Mouse (Mus musculus): Measurements from ENCODE around the gene Cd48. TPM values are rescaled to one million over a fixed set of nuclear protein-coding genes. Genes with fewer than 3 reads are reported as not detected.

Gene Cd48
- polyA plus RNA-seq, 1 experiment from 2014 or later = 1.7 TPM

- no peaks in the 10 kb centered on the region for H3K36me3 ChIP-seq (ENCODE audit: control insufficient read depth, insufficient read depth, low read length)
- H3K4me1 ChIP-seq (ENCODE audit: control insufficient read depth in 2 of 2, insufficient read depth in 2 of 2, low read length in 2 of 2) = no peaks in the 10 kb centered on the region
- no peak for ATAC-seq (ENCODE audit: insufficient number of reproducible peaks, insufficient read depth, low FRiP score, low read depth)
- H3K4me3 ChIP-seq (ENCODE audit: control insufficient read depth in 1 of 2, insufficient read depth in 1 of 2, low read depth in 1 of 2, low read length in 2 of 2) = no peak overlapping the region
- H3K4me2 ChIP-seq (ENCODE audit: low read length) = no peak overlapping the region
- no peaks in the 10 kb centered on the region for H3K27me3 ChIP-seq (ENCODE audit: control insufficient read depth, insufficient read depth, low read length)
- no peak overlapping the region for H3K9ac ChIP-seq (ENCODE audit: low read length)
- WGBS = 62% methylated on average over 8 of the region's 8 CpGs
- H3K27ac ChIP-seq (replicated peaks in 1 of 2; ENCODE audit: control insufficient read depth in 1 of 2, insufficient read depth in 1 of 2, low read depth in 2 of 2, low read length in 2 of 2) = no peak overlapping the region
- no peaks in the 10 kb centered on the region for H3K9me3 ChIP-seq (ENCODE audit: control insufficient read depth, low read length)
These were observed 33.0 kb upstream of the Cd48 start for GRCm38 (mm10) chr1:171648840-171649239.

- Histone ChIP-seq H3K9ac (ENCODE audit: low read length) (no peak within 1 kb of the TSS), H3K4me2 (ENCODE audit: low read length) (no peak within 1 kb of the TSS), H3K4me1 (ENCODE audit: control insufficient read depth in 2 of 2, insufficient read depth in 2 of 2, low read length in 2 of 2) (no peaks in the 10 kb centered on the region), H3K36me3 (ENCODE audit: control insufficient read depth, insufficient read depth, low read length) (no peaks in the 10 kb centered on the region), H3K4me3 (ENCODE audit: control insufficient read depth in 1 of 2, insufficient read depth in 1 of 2, low read depth in 1 of 2, low read length in 2 of 2) (no peak within 1 kb of the TSS), H3K27ac (replicated peaks in 1 of 2; ENCODE audit: control insufficient read depth in 1 of 2, insufficient read depth in 1 of 2, low read depth in 2 of 2, low read length in 2 of 2) (no peak within 1 kb of the TSS), H3K27me3 (ENCODE audit: control insufficient read depth, insufficient read depth, low read length) (no peaks in the 10 kb centered on the region), H3K9me3 (ENCODE audit: control insufficient read depth, low read length) (no peaks in the 10 kb centered on the region)
- 77% methylated on average over 5 of the region's 5 CpGs for WGBS
- ATAC-seq (ENCODE audit: insufficient number of reproducible peaks, insufficient read depth, low FRiP score, low read depth) = no peak
These were observed 29.1 kb upstream of the Cd48 start, which contains the start of gene Slamf7 for GRCm38 (mm10) chr1:171652734-171653133. TSS of gene Slamf7 (minus strand) at chr1:171653035.

GRCm38 (mm10) chr1:171658561-171658991, 23.2 kb upstream of the Cd48 start:
- Histone ChIP-seq H3K9me3 (ENCODE audit: control insufficient read depth, low read length) (no peaks in the 10 kb centered on the region), H3K27me3 (ENCODE audit: control insufficient read depth, insufficient read depth, low read length) (no peaks in the 10 kb centered on the region), H3K4me1 (ENCODE audit: control insufficient read depth in 2 of 2, insufficient read depth in 2 of 2, low read length in 2 of 2) (no peaks in the 10 kb centered on the region), H3K36me3 (ENCODE audit: control insufficient read depth, insufficient read depth, low read length) (no peaks in the 10 kb centered on the region), H3K27ac (replicated peaks in 1 of 2; ENCODE audit: control insufficient read depth in 1 of 2, insufficient read depth in 1 of 2, low read depth in 2 of 2, low read length in 2 of 2) (no peak overlapping the region), H3K4me3 (ENCODE audit: control insufficient read depth in 1 of 2, insufficient read depth in 1 of 2, low read depth in 1 of 2, low read length in 2 of 2) (no peak overlapping the region), H3K4me2 (ENCODE audit: low read length) (no peak overlapping the region), H3K9ac (ENCODE audit: low read length) (no peak overlapping the region)
- WGBS = 38% methylated on average over 5 of the region's 5 CpGs
- no peak for ATAC-seq (ENCODE audit: insufficient number of reproducible peaks, insufficient read depth, low FRiP score, low read depth)

- WGBS = 82% methylated on average over 1 of the region's 1 CpGs
- Histone ChIP-seq H3K4me3 (ENCODE audit: control insufficient read depth in 1 of 2, insufficient read depth in 1 of 2, low read depth in 1 of 2, low read length in 2 of 2) (no peak overlapping the region), H3K27ac (replicated peaks in 1 of 2; ENCODE audit: control insufficient read depth in 1 of 2, insufficient read depth in 1 of 2, low read depth in 2 of 2, low read length in 2 of 2) (no peak overlapping the region), H3K9me3 (ENCODE audit: control insufficient read depth, low read length) (no peaks in the 10 kb centered on the region), H3K27me3 (ENCODE audit: control insufficient read depth, insufficient read depth, low read length) (no peaks in the 10 kb centered on the region), H3K4me1 (ENCODE audit: control insufficient read depth in 2 of 2, insufficient read depth in 2 of 2, low read length in 2 of 2) (no peaks in the 10 kb centered on the region), H3K36me3 (ENCODE audit: control insufficient read depth, insufficient read depth, low read length) (no peaks in the 10 kb centered on the region), H3K4me2 (ENCODE audit: low read length) (no peak overlapping the region), H3K9ac (ENCODE audit: low read length) (no peak overlapping the region)
- ATAC-seq (ENCODE audit: insufficient number of reproducible peaks, insufficient read depth, low FRiP score, low read depth) = no peak
These were observed 21.4 kb upstream of the Cd48 start for GRCm38 (mm10) chr1:171660423-171660822.

- Histone ChIP-seq H3K27ac (replicated peaks in 1 of 2; ENCODE audit: control insufficient read depth in 1 of 2, insufficient read depth in 1 of 2, low read depth in 2 of 2, low read length in 2 of 2) (no peak overlapping the region), H3K9ac (ENCODE audit: low read length) (no peak overlapping the region), H3K4me1 (ENCODE audit: control insufficient read depth in 2 of 2, insufficient read depth in 2 of 2, low read length in 2 of 2) (no peaks in the 10 kb centered on the region), H3K27me3 (ENCODE audit: control insufficient read depth, insufficient read depth, low read length) (no peaks in the 10 kb centered on the region), H3K9me3 (ENCODE audit: control insufficient read depth, low read length) (no peaks in the 10 kb centered on the region), H3K36me3 (ENCODE audit: control insufficient read depth, insufficient read depth, low read length) (no peaks in the 10 kb centered on the region), H3K4me2 (ENCODE audit: low read length) (no peak overlapping the region), H3K4me3 (ENCODE audit: control insufficient read depth in 1 of 2, insufficient read depth in 1 of 2, low read depth in 1 of 2, low read length in 2 of 2) (no peak overlapping the region)
- ATAC-seq (ENCODE audit: insufficient number of reproducible peaks, insufficient read depth, low FRiP score, low read depth) = no peak
- 71% methylated on average over 2 of the region's 2 CpGs for WGBS
These were observed 20.3 kb upstream of the Cd48 start for GRCm38 (mm10) chr1:171661482-171661881.

- Histone ChIP-seq H3K9me3 (ENCODE audit: control insufficient read depth, low read length) (no peaks in the 10 kb centered on the region), H3K27ac (replicated peaks in 1 of 2; ENCODE audit: control insufficient read depth in 1 of 2, insufficient read depth in 1 of 2, low read depth in 2 of 2, low read length in 2 of 2) (no peak overlapping the region), H3K27me3 (ENCODE audit: control insufficient read depth, insufficient read depth, low read length) (no peaks in the 10 kb centered on the region), H3K4me3 (ENCODE audit: control insufficient read depth in 1 of 2, insufficient read depth in 1 of 2, low read depth in 1 of 2, low read length in 2 of 2) (no peak overlapping the region), H3K4me2 (ENCODE audit: low read length) (no peak overlapping the region), H3K4me1 (ENCODE audit: control insufficient read depth in 2 of 2, insufficient read depth in 2 of 2, low read length in 2 of 2) (no peaks in the 10 kb centered on the region), H3K36me3 (ENCODE audit: control insufficient read depth, insufficient read depth, low read length) (no peaks in the 10 kb centered on the region), H3K9ac (ENCODE audit: low read length) (no peak overlapping the region)
- 93% methylated on average over 2 of the region's 2 CpGs for WGBS
- ATAC-seq (ENCODE audit: insufficient number of reproducible peaks, insufficient read depth, low FRiP score, low read depth) = no peak
These were observed 18.1 kb upstream of the Cd48 start for GRCm38 (mm10) chr1:171663757-171664156.

- no peaks in the 10 kb centered on the region for H3K27me3 ChIP-seq (ENCODE audit: control insufficient read depth, insufficient read depth, low read length)
- no peak for ATAC-seq (ENCODE audit: insufficient number of reproducible peaks, insufficient read depth, low FRiP score, low read depth)
- no peak overlapping the region for H3K4me3 ChIP-seq (ENCODE audit: control insufficient read depth in 1 of 2, insufficient read depth in 1 of 2, low read depth in 1 of 2, low read length in 2 of 2)
- H3K9ac ChIP-seq (ENCODE audit: low read length) = no peak overlapping the region
- H3K27ac ChIP-seq (replicated peaks in 1 of 2; ENCODE audit: control insufficient read depth in 1 of 2, insufficient read depth in 1 of 2, low read depth in 2 of 2, low read length in 2 of 2) = no peak overlapping the region
- H3K4me2 ChIP-seq (ENCODE audit: low read length) = no peak overlapping the region
- no peaks in the 10 kb centered on the region for H3K9me3 ChIP-seq (ENCODE audit: control insufficient read depth, low read length)
- no peaks in the 10 kb centered on the region for H3K36me3 ChIP-seq (ENCODE audit: control insufficient read depth, insufficient read depth, low read length)
- WGBS = 84% methylated on average over 6 of the region's 6 CpGs
- H3K4me1 ChIP-seq (ENCODE audit: control insufficient read depth in 2 of 2, insufficient read depth in 2 of 2, low read length in 2 of 2) = no peaks in the 10 kb centered on the region
These were observed 15.5 kb upstream of the Cd48 start for GRCm38 (mm10) chr1:171666350-171666749.

- no peak overlapping the region for H3K27ac ChIP-seq (replicated peaks in 1 of 2; ENCODE audit: control insufficient read depth in 1 of 2, insufficient read depth in 1 of 2, low read depth in 2 of 2, low read length in 2 of 2)
- no peak overlapping the region for H3K4me2 ChIP-seq (ENCODE audit: low read length)
- ATAC-seq (ENCODE audit: insufficient number of reproducible peaks, insufficient read depth, low FRiP score, low read depth) = no peak
- no peaks in the 10 kb centered on the region for H3K27me3 ChIP-seq (ENCODE audit: control insufficient read depth, insufficient read depth, low read length)
- 62% methylated on average over 1 of the region's 1 CpGs for WGBS
- H3K9me3 ChIP-seq (ENCODE audit: control insufficient read depth, low read length) = no peaks in the 10 kb centered on the region
- no peaks in the 10 kb centered on the region for H3K36me3 ChIP-seq (ENCODE audit: control insufficient read depth, insufficient read depth, low read length)
- no peak overlapping the region for H3K4me3 ChIP-seq (ENCODE audit: control insufficient read depth in 1 of 2, insufficient read depth in 1 of 2, low read depth in 1 of 2, low read length in 2 of 2)
- no peaks in the 10 kb centered on the region for H3K4me1 ChIP-seq (ENCODE audit: control insufficient read depth in 2 of 2, insufficient read depth in 2 of 2, low read length in 2 of 2)
- H3K9ac ChIP-seq (ENCODE audit: low read length) = no peak overlapping the region
These were observed 14.6 kb upstream of the Cd48 start for GRCm38 (mm10) chr1:171667160-171667559.

All from heart, embryonic 14.5 days (tissue).